Mouse (Mus musculus): ENCODE measurements at regions not wholly inside any gene's neighbourhood (a gene's known extent, or its start where the extent isn't known, plus 50 kb on each side); places are given as distances from the start of the nearest gene placed in this dataset.
"Not testable (repeated sequence)": the region's sequence is repeated elsewhere in the genome, so short reads cannot be mapped to it uniquely, and the experiment has no call there.

- no peak for DNase-seq (ENCODE audit: low spot score)
Measured at GRCm38 (mm10) chr5:133935451-133935850, 164.1 kb upstream of the Castor2 start.

DNA sequence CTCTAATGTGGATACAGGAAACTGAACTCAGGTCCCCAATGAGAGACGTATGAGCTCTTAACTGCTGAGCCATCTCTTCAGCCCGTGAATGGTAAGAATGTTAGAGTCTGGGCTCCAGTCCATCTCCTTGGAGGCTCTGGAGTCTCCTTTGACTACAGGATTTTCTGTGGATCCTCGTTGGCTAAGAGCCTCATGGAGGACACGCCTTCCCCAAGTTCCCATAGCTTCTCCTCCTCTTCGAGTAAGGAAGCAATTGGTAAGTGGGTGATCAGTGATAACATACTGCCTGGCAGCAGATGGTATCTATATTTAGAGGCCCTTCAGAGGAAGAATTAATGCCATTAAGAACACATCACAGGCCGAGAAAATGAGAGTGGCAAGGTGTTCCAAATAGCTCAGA is 164.5 kb upstream of the Castor2 start:
- DNase-seq (ENCODE audit: low spot score): no peak

- no peak for DNase-seq (ENCODE audit: low spot score)
Measured at GRCm38 (mm10) chr5:133930101-133930500, 169.4 kb upstream of the Castor2 start.

- DNase-seq (ENCODE audit: low spot score): no peak
Measured at GRCm38 (mm10) chr5:133927054-133927453, 172.5 kb upstream of the Castor2 start.

GRCm38 (mm10) chr5:133925184-133925900 is 174.2 kb upstream of the Castor2 start:
- DNase-seq (ENCODE audit: low spot score): no peak

- no peak for DNase-seq (ENCODE audit: low spot score)
Measured at GRCm38 (mm10) chr5:133922181-133922580, 177.3 kb upstream of the Castor2 start.

DNA sequence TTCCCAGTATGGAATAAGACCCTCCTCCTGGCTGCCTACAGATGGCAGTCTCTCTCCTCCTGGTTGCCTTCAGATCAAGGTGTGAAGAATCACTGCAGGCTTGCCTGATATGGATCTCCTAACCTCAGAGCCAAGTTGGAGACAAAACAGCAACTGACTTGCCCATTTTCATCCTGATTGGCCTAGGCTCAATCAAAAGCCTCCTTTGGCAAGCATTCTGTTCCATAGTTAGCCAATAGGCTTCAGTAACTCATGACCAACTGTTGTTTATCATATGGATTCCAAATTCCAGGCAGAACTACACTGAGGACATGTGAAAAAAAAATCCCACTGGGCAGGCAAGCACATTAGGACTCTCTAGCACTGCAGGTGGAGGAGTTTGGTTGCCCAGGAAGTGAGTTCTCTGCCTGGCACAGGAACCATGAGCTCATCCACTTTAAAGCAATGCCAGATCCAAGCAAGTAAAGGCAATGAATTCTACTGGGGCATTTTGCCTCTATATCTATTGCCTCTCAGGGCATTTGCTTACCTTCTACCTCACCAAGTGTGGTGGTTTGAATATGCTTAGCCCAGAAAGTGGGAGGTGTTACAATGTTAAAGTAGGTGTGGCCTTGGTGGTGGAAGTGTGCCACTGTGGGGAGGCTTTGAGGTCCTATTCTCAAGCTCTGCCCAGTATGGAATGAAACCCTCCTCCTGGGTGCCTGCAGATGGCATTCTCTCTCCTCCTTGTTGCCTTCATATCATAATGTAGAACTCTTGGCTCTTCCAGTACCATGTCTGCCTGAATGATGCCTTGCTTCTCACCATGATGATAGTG is 183.6 kb upstream of the Castor2 start:
- DNase-seq (ENCODE audit: low spot score): no peak

DNA sequence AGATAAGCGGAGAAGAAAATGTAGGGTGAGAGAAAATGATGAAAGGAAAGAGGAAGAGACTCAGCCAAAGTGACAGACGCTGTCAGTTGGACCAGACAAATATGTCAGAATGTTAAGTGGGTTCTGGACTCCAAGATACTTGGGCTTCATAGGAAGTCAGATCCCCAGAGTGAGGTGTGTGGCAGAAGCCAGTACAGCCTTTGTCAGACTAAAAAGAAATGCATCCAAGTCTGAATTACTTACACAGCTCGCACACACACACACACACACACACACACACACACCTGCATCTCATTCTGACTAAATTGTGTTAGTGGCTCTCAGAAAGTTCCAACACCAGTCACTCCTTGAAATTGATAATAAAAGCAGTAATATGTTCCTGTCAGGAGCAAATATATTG is 192.1 kb upstream of the Castor2 start:
- DNase-seq (ENCODE audit: low spot score): no peak

- DNase-seq (ENCODE audit: low spot score): no peak
Measured at GRCm38 (mm10) chr5:133898025-133898598, 201.4 kb upstream of the Castor2 start.

GRCm38 (mm10) chr5:133890728-133891127 is 208.8 kb upstream of the Castor2 start:
- no peak for DNase-seq (ENCODE audit: low spot score)

DNA sequence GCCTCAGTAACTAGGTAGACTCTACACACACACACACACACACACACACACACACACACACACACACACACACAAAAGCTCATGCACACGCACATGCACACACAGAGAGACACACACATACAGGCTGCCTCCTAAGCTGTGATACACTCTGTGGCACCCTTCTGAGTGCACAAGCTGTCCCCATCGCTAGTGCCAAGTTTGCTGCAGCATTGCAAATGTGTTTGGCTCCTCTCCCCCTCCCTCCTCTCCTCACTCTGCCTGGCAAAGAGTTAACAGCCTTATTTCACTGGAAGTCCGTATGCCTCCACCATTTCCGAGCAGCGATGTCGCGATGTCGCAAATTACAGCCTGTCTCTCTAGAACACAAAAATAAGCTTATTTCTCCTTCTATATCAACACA is 209.7 kb upstream of the Castor2 start:
- DNase-seq (ENCODE audit: low spot score): no peak

DNA sequence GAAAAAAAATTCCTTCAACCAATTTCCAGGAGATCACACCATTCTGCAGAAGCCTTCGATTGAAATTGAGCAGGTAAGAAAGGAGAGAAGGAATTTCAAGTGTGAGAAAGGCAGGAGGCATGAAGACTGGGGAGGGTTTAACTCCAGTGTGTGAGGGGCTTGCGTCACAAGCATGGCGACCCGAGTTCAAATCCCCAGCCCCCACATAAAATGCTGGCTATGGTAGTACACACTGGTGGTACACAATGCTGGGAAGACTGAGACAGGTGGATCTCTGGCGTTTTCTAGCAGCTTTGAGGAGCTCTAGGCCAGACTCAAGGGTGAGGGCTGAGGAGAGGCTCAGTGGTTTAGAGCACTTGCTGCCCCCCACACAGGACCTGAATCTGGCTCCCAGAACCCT is 214.0 kb upstream of the Castor2 start:
- no peak for DNase-seq (ENCODE audit: low spot score)

GRCm38 (mm10) chr5:133885016-133885415 is 214.5 kb upstream of the Castor2 start:
- DNase-seq (ENCODE audit: low spot score): peak; percentile 8

- no peak for DNase-seq (ENCODE audit: low spot score)
Measured at GRCm38 (mm10) chr5:133884593-133884992, 214.9 kb upstream of the Castor2 start.

GRCm38 (mm10) chr5:133844483-133844882 is 255.0 kb upstream of the Castor2 start:
- no peak for DNase-seq (ENCODE audit: low spot score)

DNA sequence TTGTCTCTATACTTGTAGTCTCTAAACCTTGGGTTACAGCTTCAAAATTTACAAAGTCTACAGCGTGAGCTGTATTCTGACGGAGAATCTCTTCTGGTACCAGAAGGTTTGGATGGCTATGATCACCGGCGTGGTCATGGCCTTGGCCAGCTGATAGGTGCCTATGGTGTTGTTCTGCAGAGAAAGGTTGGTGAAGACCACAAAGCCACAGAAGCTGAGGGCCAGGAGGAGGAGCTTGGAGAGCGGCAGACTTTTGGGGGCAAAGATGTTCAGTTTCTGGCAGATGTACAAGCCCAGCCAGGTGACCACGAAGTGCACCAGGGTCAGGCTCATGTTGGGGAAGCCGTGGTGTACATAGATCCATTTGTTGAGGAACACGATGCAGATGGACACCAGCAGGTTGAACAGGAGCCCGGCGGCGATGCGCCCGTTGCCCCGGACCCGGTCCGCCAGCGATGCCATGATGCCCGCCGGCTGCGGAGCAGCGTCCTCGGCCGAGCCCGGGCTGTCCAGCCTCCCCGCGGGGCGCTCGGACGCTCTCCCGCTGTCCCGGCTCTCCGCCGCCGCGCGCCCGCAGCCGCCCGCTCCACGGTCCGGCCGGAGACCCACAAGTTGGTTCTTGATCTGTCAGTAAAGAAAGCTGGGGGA is 257.3 kb upstream of the Castor2 start:
- DNase-seq (ENCODE audit: low spot score): not testable (repeated sequence)

GRCm38 (mm10) chr5:133838286-133838685 is 261.2 kb upstream of the Castor2 start:
- no peak for DNase-seq (ENCODE audit: low spot score)

GRCm38 (mm10) chr5:133833217-133833616 is 266.3 kb upstream of the Castor2 start:
- DNase-seq (ENCODE audit: low spot score): no peak

DNA sequence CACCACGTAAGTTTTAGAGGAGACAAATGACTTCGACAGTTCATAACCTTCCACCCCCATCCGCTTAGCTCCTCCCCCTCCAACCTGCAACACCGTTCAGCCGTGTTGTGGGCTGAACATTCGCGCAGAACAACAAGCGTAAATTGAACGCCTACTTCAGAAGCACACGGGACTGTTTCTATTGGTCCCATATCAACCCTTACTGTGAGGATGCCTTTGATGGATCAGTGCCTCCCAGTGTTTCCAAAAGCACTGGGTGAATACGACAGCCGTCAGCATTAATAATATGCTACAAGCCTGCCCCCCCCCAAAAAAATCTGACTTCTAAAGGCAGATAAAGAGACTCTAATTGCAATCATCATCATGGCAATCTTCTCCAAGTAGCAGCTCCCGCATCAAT is 271.3 kb upstream of the Castor2 start:
- no peak for DNase-seq (ENCODE audit: low spot score)

GRCm38 (mm10) chr5:133823871-133824270 is 275.6 kb upstream of the Castor2 start:
- no peak for DNase-seq (ENCODE audit: low spot score)

GRCm38 (mm10) chr5:133821273-133821672 is 278.2 kb upstream of the Castor2 start:
- DNase-seq (ENCODE audit: low spot score): no peak

- no peak for DNase-seq (ENCODE audit: low spot score)
Measured at GRCm38 (mm10) chr5:133815462-133815861, 284.0 kb upstream of the Castor2 start.

- no peak for DNase-seq (ENCODE audit: low spot score)
Measured at GRCm38 (mm10) chr5:133814436-133814835, 285.1 kb upstream of the Castor2 start.
